Mouse (Mus musculus) kidney, adult 8-10 months (tissue): ENCODE measurements at regions not wholly inside any gene's neighbourhood (a gene's known extent, or its start where the extent isn't known, plus 50 kb on each side); places are given as distances from the start of the nearest gene placed in this dataset.

Source experiments
- DNase-seq, 2 experiments: peaks; one replicate each; pipeline ENCODE4 v3.0.0; 2022

DNA sequence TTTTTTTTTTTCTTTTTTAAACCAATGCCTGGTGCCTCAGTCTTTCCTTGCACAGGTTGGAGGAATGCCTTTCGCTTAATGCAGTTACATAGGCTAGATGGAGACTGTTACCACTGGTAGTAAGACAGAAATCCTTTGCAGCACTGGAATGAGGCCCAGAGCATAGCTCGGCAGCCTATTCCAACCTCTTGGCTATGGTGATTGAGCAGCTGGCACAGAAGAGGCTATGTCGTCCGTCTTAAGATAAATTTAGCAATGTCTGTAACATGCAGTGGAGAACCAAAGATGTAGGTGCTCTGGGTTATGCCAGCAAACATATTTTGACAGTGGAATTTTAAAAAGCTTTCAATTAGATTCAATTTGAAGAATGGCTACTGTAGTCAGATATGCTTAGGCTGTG lies 343.2 kb upstream of the Fam98a start:
- no peak for DNase-seq

GRCm38 (mm10) chr17:75893559-75893958 lies 341.8 kb upstream of the Fam98a start:
- DNase-seq: no peak

DNA sequence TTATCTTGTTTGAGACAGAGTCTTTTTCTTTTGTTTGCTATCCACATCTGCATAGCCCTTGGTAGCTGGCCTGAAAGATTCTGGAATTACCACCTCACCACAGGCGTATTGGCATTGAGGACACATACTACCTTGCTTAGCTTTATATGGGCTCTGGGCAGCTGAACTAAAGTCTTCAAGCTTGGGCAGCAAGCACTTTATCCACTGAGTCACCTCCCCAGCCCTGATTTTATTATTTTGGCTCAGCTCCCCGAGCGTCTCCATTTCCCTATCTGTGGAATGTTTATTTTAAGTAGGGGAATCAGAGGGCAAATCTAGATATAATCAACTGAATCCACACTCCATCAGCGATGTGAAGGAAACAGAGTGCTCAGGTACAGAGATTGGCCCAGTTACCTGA lies 340.4 kb upstream of the Fam98a start:
- DNase-seq: no peak

GRCm38 (mm10) chr17:75891564-75891963 lies 339.8 kb upstream of the Fam98a start:
- DNase-seq: no peak

- DNase-seq: no peak
Measured at GRCm38 (mm10) chr17:75877848-75878247, 326.1 kb upstream of the Fam98a start.

- DNase-seq: no peak
Measured at GRCm38 (mm10) chr17:75876895-75877294, 325.1 kb upstream of the Fam98a start.

DNA sequence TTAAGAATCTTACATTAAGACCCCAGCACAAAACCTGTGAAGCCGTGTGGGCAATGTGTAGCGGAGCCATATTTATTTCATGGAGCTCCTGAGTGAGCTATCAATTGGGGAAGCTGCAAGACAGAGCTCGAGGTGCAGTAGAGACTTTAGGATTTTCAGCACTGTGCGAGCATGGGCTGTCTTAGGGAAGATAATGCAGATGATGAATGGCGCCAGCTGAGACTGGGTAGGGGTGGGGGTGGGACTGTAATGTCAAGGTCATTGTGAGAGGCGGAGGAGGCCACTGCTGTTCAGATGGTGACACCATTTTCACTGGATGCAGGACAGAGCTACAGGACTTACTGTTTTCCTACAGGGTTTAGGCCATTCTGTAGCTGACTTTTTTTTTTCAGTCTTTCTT lies 322.8 kb upstream of the Fam98a start:
- no peak for DNase-seq

DNA sequence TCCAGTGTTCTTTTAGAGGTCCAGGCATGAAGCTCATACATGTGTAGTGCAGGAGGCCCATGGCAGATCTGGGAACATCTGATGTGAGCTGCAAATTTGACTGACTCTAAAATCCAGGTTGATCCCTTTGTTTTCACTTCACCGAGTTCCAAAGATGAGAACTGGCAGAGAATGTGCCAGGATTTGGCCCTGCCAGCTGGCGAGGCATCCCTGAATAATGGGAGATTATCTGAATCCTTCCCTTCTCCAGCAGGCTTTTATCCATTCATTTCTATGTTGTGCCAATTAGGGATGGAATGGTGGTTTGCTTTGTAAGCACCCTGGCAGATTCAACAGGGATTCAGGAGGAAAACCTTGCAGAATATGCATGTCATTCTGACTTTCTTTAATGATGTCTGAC lies 318.7 kb upstream of the Fam98a start:
- DNase-seq: no peak

DNA sequence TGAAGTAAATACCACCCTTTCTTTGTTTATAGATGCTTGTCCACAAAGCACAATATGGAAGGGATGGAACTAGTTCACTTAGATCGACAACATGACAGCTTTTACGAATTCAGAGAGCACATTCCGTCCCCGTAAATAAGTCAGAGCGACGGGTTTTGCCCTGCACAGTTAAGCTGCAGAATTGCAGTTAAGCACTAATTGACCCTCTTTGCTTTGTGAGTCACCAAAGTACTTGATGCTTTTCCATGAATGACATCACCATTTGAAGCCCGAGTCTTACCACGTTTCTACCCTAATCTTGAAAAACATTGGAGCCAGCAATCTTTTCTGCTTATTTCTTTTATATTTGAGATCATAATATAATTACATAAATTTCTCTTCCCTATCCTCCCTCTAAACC lies 305.3 kb upstream of the Fam98a start:
- DNase-seq: no peak

DNA sequence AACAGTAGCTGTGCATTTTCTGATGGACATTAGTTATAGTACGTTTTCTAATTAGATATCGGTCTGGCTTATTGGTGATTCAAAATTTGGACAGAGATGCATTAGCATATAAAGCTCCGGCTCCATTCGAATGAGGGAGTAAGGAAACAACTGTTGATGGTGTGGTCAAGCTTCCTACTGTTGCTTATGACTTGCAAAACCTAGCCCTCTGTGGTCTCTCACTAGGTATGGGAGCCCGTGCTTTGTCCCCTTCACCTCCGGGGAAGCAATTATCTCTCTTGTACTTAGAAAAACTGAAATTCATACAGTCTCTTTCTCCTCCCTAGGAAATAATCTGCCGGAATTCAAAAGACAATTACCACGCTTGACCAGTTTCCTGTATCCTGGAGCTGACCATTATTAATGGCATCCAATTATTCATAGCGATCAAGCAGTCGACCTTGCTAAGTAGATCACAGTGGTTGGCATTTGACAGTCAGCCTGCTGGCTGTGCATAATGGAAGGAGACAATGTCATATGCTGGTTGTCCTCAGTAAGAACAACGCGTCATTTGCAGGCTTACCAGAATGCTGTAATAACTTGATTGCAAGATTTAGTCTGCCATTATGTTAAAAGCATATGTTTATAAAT lies 264.4 kb upstream of the Fam98a start:
- DNase-seq: no peak

- no peak for DNase-seq
Measured at GRCm38 (mm10) chr17:75812163-75812562, 260.4 kb upstream of the Fam98a start.

- no peak for DNase-seq
Measured at GRCm38 (mm10) chr17:75808524-75809326, 257.0 kb upstream of the Fam98a start.

DNA sequence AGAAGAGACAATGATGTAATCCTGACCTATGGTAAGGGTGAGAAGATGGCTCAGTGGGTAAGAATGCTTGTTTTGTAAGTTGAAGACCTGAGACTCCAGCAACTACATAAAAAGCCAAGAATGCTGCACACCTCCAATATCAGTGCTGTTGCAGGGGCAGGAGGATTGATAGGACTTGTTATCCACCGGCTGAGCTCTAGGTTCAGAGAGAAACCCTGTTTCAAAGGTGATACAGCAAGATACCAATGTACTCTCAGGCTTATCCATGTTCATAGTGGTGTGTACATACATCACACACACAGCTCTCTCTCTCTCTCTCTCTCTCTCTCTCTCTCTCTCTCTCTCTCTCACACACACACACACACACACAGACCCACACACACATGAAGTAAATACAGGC lies 256.3 kb upstream of the Fam98a start:
- no peak for DNase-seq

GRCm38 (mm10) chr17:75804358-75804757 lies 252.6 kb upstream of the Fam98a start:
- DNase-seq: no peak

DNA sequence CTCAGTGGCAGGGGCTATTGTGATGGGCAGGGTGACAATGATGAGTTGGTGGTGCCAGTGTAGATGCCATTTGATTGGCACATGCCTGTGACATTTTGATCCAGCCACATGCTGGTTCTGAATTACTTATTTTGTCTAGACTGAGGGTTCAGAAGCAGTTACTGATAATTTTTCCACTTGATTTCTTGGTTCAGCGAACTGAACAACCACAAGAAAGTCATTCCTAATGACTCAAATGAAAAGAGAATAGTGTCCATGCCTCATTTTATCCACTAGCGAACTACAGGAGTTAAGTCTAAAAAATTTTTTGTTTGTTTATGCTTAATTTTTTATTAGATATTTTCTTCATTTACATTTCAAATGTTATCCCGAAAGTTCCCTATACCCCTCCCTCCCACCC lies 244.6 kb upstream of the Fam98a start:
- DNase-seq: no peak

DNA sequence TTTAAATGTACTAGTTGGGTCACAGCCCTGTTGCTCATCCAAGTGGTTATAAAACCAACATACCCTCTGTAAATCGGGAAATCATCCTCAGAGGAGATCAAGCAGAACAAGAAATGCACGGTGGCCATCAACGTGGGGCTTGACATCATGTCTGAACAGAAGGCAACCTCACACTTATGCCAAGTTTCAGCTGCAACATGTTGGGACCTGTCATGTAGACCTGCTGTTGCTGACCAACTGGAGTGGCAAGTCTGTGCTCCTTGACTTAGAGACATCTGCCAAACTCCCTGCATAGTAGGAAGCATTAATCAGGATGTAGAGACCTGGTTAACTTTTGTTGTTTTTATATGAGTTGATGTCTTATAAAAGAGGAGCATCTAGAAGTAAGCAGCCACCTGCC lies 244.0 kb upstream of the Fam98a start:
- no peak for DNase-seq

DNA sequence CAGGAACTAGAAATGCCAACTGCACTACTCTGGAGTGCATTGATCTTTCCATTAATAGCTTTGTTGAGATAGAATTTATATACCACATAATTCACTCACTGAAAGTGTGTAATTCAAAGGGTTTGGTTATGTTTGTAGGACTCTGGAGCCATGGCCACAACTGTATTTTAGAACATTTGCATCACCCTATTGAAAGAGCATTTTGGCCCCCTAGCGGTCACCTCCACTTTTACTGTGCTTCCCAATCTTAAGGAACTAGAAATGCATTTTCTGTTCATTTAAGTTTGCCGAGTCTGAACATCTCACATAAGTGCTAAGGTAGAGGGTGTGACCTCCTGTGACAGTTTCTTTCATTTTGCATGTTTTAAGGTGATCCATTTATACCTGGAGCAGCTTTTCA lies 228.0 kb upstream of the Fam98a start:
- DNase-seq: no peak

DNA sequence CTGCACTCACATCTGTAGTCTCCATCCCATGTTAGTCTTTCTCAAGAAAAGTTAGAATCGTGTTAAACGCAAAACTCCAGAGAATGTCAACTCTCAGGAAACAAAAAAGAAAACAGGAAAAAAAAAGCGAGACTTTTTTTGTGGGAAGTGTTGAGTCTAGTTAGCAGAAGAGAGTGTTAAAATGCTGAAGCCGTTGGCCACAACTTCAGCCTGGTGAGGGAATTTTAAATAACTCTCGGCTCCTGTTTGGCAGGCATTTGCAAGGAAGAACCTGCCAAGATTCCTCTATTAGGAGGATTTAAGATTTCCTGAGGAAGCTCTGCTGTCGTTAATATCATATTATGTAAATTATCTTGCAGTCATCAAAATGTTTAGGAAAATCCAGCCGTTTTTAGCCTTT lies 224.9 kb upstream of the Fam98a start:
- DNase-seq: peak in 1 of 2 experiments; percentile 4

DNA sequence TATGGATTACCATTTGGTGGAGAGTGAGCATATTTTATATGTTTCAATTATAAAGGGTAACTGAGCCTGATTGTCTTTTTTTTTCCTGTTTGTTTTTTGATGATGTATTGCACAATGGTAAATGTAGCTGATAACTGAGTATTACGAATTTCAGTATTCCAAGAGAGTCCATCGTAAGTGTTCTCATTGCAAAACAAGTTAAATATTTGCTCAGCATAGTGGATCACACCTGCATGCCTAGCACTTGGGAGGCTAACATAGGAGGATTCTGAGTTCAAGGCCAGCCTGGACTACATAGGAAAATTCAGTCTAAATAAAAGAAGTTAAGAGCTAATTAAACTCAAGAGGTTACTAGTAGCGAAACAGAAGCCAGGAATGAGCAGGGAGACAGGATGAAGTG lies 223.8 kb upstream of the Fam98a start:
- no peak for DNase-seq

DNA sequence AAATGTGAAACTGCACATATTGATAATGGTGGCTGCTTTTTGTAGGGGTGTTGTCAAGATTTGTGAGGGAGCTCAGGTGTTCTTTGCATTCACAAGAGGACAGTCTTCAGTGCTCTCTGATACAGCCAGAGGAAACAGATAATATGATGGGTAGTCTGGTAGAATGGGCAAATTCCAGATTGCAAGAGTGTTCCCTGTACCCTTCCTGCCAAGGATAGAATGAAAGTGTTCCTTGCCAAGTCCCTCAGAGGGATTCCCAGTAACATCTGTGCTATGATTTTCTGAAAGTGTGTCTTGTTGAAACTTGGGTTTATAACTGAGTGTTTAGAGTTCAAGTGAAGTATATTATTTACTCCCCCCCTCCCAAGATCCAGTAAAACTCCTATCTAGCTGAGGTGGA lies 221.1 kb upstream of the Fam98a start:
- no peak for DNase-seq

GRCm38 (mm10) chr17:75768654-75769053 lies 216.9 kb upstream of the Fam98a start:
- no peak for DNase-seq

GRCm38 (mm10) chr17:75763391-75763790 lies 211.6 kb upstream of the Fam98a start:
- DNase-seq: no peak

- DNase-seq: no peak
Measured at GRCm38 (mm10) chr17:75756487-75756886, 204.7 kb upstream of the Fam98a start.

- DNase-seq: no peak
Measured at GRCm38 (mm10) chr17:75716458-75716857, 164.7 kb upstream of the Fam98a start.

DNA sequence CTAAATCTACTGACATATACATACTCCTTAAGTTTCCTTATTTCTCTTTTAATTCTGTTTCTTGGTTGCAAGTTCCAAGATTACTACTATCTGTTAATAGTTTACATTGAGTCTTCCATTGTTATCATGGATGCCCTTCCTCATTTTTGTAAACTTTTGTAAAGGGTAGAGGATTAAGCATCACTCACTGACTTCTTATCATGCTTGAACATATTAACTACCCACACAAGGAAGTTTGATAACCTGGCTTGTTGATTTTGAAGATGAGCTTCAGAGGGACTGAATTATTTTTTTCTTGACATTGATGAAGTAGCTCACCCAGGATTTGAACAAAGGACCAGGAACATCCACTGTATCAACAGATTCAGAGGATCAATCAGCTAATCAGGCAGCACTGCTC lies 162.8 kb upstream of the Fam98a start:
- no peak for DNase-seq
